Mouse (Mus musculus) left cerebral cortex, postnatal 4 days (tissue): ENCODE data around the gene Bcl2l2. TPM values are rescaled to one million over a fixed set of nuclear protein-coding genes. Genes with fewer than 3 reads are reported as not detected.
A peak's percentile ranks its signal among the peaks of the same experiment; 100 is the strongest.

Source experiments
- DNase-seq: peaks from one replicate; pipeline ENCODE4 v3.0.0-alpha.2; 2022
- intact Hi-C: fragments of 180-260 bp; cut with DNase I; formaldehyde crosslinking; loops from one replicate; pipeline ENCODE4 v1.15.1; 2025
- total RNA-seq, 2 experiments: library from RNA; stranded (reverse); gene quantifications; 2 replicates each; pipeline ENCODE4 v1.2.3; 2021

Gene Bcl2l2
- total RNA-seq, 2 experiments from 2014 or later = 49.9 to 54.6 TPM

- peak; percentile 75 for DNase-seq
- intact Hi-C loops = no loop called here
Measured at GRCm38 (mm10) chr14:54935904-54936830, 53.0 kb downstream of the Bcl2l2 start, which contains the start of gene Cmtm5. Gene Cmtm5 (plus strand): TSS chr14:54936261.

- intact Hi-C loops = no loop called here
- no peak for DNase-seq
Measured at GRCm38 (mm10) chr14:54936831-54937160, 53.6 kb downstream of the Bcl2l2 start.

GRCm38 (mm10) chr14:54937361-54938182 lies 54.4 kb downstream of the Bcl2l2 start:
- no peak for DNase-seq
- intact Hi-C loops = no loop called here

Other genes starting within 250 kb of the Bcl2l2 start
- not detected for gene Gm17606, start 242.4 kb upstream of the Bcl2l2 start, total RNA-seq
- gene Cdh24, start 242.0 kb upstream of the Bcl2l2 start, total RNA-seq = 10 to 100 TPM; 17.2 to 20.7 TPM
- gene 1700123O20Rik, start 197.2 kb upstream of the Bcl2l2 start, total RNA-seq = 10 to 100 TPM; 27.4 to 30.2 TPM
- 100 to 1,000 TPM; 273 to 279 TPM for gene Acin1, start 196.4 kb upstream of the Bcl2l2 start, total RNA-seq
- gene Gm29776, start 184.5 kb upstream of the Bcl2l2 start, total RNA-seq = not detected
- not detected for gene Cebpe, start 171.2 kb upstream of the Bcl2l2 start, total RNA-seq
- 10 to 100 TPM; 33.7 to 36.5 TPM for gene Slc7a8, start 101.4 kb upstream of the Bcl2l2 start, total RNA-seq
- not detected for gene Rnf212b, start 69.2 kb upstream of the Bcl2l2 start, total RNA-seq
- 10 to 100 TPM in 1 of 2 experiments, 1 to 10 TPM in 1; 7.9 to 17.0 TPM for gene Homez, start 12.4 kb upstream of the Bcl2l2 start, total RNA-seq
- gene Ppp1r3e, start 5.8 kb upstream of the Bcl2l2 start, total RNA-seq = 10 to 100 TPM; 50.0 to 54.6 TPM
- not detected for gene Gm20521, start 64 bp downstream of the Bcl2l2 start, total RNA-seq
- 100 to 1,000 TPM; 325 to 354 TPM for gene Pabpn1, start 9.1 kb downstream of the Bcl2l2 start, total RNA-seq
- gene Slc22a17, start 29.8 kb downstream of the Bcl2l2 start, total RNA-seq = 100 to 1,000 TPM; 345 to 405 TPM
- 10 to 100 TPM; 15.0 to 15.9 TPM for gene Efs, start 42.7 kb downstream of the Bcl2l2 start, total RNA-seq
- gene Il25, start 49.3 kb downstream of the Bcl2l2 start, total RNA-seq = not detected
- gene Cmtm5, start 52.9 kb downstream of the Bcl2l2 start, total RNA-seq = 10 to 100 TPM in 1 of 2 experiments, 1 to 10 TPM in 1; 7.5 to 11.1 TPM
- 1 to 10 TPM; 2.7 TPM for gene Myh6, start 83.5 kb downstream of the Bcl2l2 start, total RNA-seq
- gene Gm17428, start 93.6 kb downstream of the Bcl2l2 start, total RNA-seq = not detected
- 1 to 10 TPM; 3.9 to 5.5 TPM for gene Myh7, start 111.2 kb downstream of the Bcl2l2 start, total RNA-seq
- 10 to 100 TPM; 26.3 to 29.0 TPM for gene Ngdn, start 132.1 kb downstream of the Bcl2l2 start, total RNA-seq
- 10 to 100 TPM; 28.2 to 29.4 TPM for gene Zfhx2, start 208.9 kb downstream of the Bcl2l2 start, total RNA-seq
- gene Thtpa, start 211.4 kb downstream of the Bcl2l2 start, total RNA-seq = 10 to 100 TPM; 34.7 to 35.7 TPM
- gene Ap1g2, start 223.2 kb downstream of the Bcl2l2 start, total RNA-seq = 10 to 100 TPM; 25.8 to 31.4 TPM
- gene Jph4, start 233.6 kb downstream of the Bcl2l2 start, total RNA-seq = 100 to 1,000 TPM; 366 to 399 TPM